Mouse (Mus musculus) lung, postnatal 0 days (tissue): ENCODE results near the gene Nkg7. TPM values are rescaled to one million over a fixed set of nuclear protein-coding genes. Genes with fewer than 3 reads are reported as not detected.

Source experiments
- ATAC-seq: fragments of 200-750 bp; cut with Nextera tagmentation; 2 replicates; pipeline ENCODE4 v1.8.0; 2017; ENCODE audit warnings: moderate library complexity
- DNase-seq: peaks from one replicate; pipeline ENCODE4 v3.0.0-alpha.2; 2016; ENCODE audit warnings: low spot score
- H3K27ac ChIP-seq: fragments of 300-500 bp; sonication (generic); 2 replicates; pipeline ENCODE4 v1.5.1; 2014; ENCODE audit warnings: antibody characterized with exemption, mild to moderate bottlenecking, low read length, mixed read lengths
- H3K27me3 ChIP-seq: fragments of 300-500 bp; sonication (generic); replicated peaks from 2 replicates; pipeline ENCODE4 v1.6.1; 2014; ENCODE audit warnings: low read length, mixed read lengths; ENCODE audit not compliant: insufficient read depth
- H3K36me3 ChIP-seq: fragments of 300-500 bp; sonication (generic); 2 replicates; pipeline ENCODE4 v1.6.1; 2014; ENCODE audit warnings: low read length, mixed read lengths; ENCODE audit not compliant: insufficient read depth
- H3K4me1 ChIP-seq: fragments of 300-500 bp; sonication (generic); 2 replicates; pipeline ENCODE4 v1.6.1; 2014; ENCODE audit warnings: antibody characterized with exemption, low read depth, low read length, mixed read lengths; ENCODE audit not compliant: insufficient read depth
- H3K4me2 ChIP-seq: fragments of 300-500 bp; sonication (generic); replicated peaks from 2 replicates; pipeline ENCODE4 v1.6.1; 2014; ENCODE audit warnings: low read depth, mild to moderate bottlenecking, low read length, moderate library complexity, mixed read lengths
- H3K4me3 ChIP-seq: fragments of 300-500 bp; sonication (generic); 2 replicates; pipeline ENCODE4 v1.5.1; 2014; ENCODE audit warnings: low read depth, low read length
- H3K9ac ChIP-seq: fragments of 300-500 bp; sonication (generic); replicated peaks from 2 replicates; pipeline ENCODE4 v1.6.1; 2014; ENCODE audit warnings: low read depth, mild to moderate bottlenecking
- H3K9me3 ChIP-seq: fragments of 300-500 bp; sonication (generic); 2 replicates; pipeline ENCODE4 v1.6.1; 2016; ENCODE audit warnings: low read length, mixed read lengths
- CTCF ChIP-seq: IDR thresholded peaks from 2 replicates; pipeline ENCODE4 v1.5.1; 2016; ENCODE audit warnings: antibody characterized with exemption, mild to moderate bottlenecking
- EP300 ChIP-seq: IDR thresholded peaks from 2 replicates; pipeline ENCODE4 v1.6.1; 2016; ENCODE audit warnings: antibody characterized with exemption, mild to moderate bottlenecking, control low read depth
- WGBS: fragments of 180-500 bp; shearing (Covaris S2); extraction: QIAGEN DNeasy Blood & Tissue Kit; methylation state at CpG from one replicate; pipeline ENCODE4 v1.1.7; 2014; 5-methylcytosine and 5-hydroxymethylcytosine counted together
- polyA plus RNA-seq: library from polyadenylated mRNA; unstranded; fragments of >200 nt; fragmentation: Nextera tagmentation; extraction: Ambion mirVana; gene quantifications from 2 replicates; pipeline ENCODE4 v1.2.1, GENCODE M21; 2015

The Nkg7 gene
- polyA plus RNA-seq, 1 experiment from 2014 or later, result 2.6 TPM

- Histone ChIP-seq H3K4me2 (no peak overlapping the region), H3K27me3 (no peaks in the 10 kb centered on the region), H3K36me3 (no peaks in the 10 kb centered on the region), H3K4me1 (no peaks in the 10 kb centered on the region), H3K9me3 (no peaks in the 10 kb centered on the region), H3K4me3 (no peak overlapping the region), H3K9ac (no peak overlapping the region), H3K27ac (no peak overlapping the region)
- WGBS, result 49% methylated on average over 4 of the region's 4 CpGs
- TF ChIP-seq EP300, result no peak
- no peak for TF ChIP-seq CTCF
- DNase-seq (no peak), ATAC-seq (no peak)
Observed at GRCm38 (mm10) chr7:43429500-43429899, 7.4 kb upstream of the Nkg7 start.

DNA sequence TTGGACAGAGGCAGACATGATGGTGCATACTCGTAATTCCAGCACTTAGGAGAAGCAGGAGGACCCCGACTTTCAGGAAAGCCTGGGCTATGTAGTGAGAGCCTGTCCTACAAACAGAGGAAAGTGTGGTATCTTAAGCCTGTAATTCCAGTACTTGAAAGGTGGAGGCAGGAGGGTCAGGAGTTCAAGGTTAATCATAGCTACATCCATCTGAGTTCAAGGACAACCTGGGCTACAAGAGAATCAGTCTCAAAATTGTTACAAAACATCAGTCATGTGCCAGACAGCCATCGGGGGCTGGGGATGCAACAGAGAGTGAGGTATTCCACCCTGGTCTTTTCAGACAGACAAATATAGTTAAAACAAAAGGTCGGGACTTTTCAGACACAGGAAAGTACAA lies 4.0 kb upstream of the Nkg7 start:
- Histone ChIP-seq H3K4me3 (no peak overlapping the region), H3K4me1 (no peaks in the 10 kb centered on the region), H3K27me3 (no peaks in the 10 kb centered on the region), H3K9me3 (no peaks in the 10 kb centered on the region), H3K27ac (no peak overlapping the region), H3K9ac (no peak overlapping the region), H3K4me2 (no peak overlapping the region), H3K36me3 (no peaks in the 10 kb centered on the region)
- no peak for ATAC-seq
- 69% methylated on average over 4 of the region's 4 CpGs for WGBS
- TF ChIP-seq CTCF (no peak), EP300 (no peak)
- DNase-seq, result no peak

DNA sequence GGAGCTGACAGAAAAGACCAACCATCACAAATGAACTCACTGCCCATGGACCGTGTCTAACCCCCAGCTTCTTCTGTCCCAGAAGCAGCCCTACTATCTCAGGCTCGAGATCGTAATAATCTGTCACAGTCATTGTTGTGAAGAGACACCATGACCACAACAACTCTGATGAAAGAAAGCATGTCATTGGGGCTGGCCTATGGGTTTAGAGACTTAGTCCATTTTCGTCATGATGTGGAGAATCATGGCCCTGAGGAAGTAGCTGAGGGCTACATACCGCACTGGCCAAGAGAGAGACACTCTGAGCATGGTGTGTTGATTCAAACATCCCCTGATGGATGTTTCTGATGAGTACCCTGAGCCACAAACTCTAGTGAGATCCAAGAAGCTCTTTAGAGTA lies 2.2 kb upstream of the Nkg7 start:
- DNase-seq, result no peak
- Histone ChIP-seq H3K27me3 (no peaks in the 10 kb centered on the region), H3K36me3 (no peaks in the 10 kb centered on the region), H3K4me1 (no peaks in the 10 kb centered on the region), H3K9ac (no peak overlapping the region), H3K9me3 (no peaks in the 10 kb centered on the region), H3K27ac (no peak overlapping the region), H3K4me3 (no peak overlapping the region), H3K4me2 (no peak overlapping the region)
- WGBS, result 81% methylated on average over 5 of the region's 5 CpGs
- TF ChIP-seq CTCF (no peak), EP300 (no peak)
- ATAC-seq, result no peak

GRCm38 (mm10) chr7:43438611-43439010 lies 1.7 kb downstream of the Nkg7 start:
- ATAC-seq, result no peak
- no peak for TF ChIP-seq CTCF
- TF ChIP-seq EP300, result no peak

GRCm38 (mm10) chr7:43440482-43440881 lies 3.6 kb downstream of the Nkg7 start, which contains the start of gene Cldnd2:
Gene Cldnd2 (plus strand): TSS chr7:43440782.
- TF ChIP-seq CTCF (no peak), EP300 (no peak)
- ATAC-seq (no peak), DNase-seq (no peak)
- H3K4me1 ChIP-seq, result peaks cover 13% of the 10 kb centered on the region; the same call in 1 of the 2 replicates
- H3K27me3 ChIP-seq, result no peaks in the 10 kb centered on the region
- H3K4me2 ChIP-seq, result no peak within 1 kb of the TSS
- H3K36me3 ChIP-seq, result no peaks in the 10 kb centered on the region
- 71% methylated on average over 6 of the region's 6 CpGs for WGBS
- H3K9me3 ChIP-seq, result no peaks in the 10 kb centered on the region
- no peak within 1 kb of the TSS for H3K9ac ChIP-seq
- H3K27ac ChIP-seq, result no peak within 1 kb of the TSS
- no peak within 1 kb of the TSS for H3K4me3 ChIP-seq

More at GRCm38 (mm10) chr7:43438611-43439010, 1.7 kb downstream of the Nkg7 start:
- Histone ChIP-seq H3K4me1 (peaks cover 7% of the 10 kb centered on the region; the same call in 1 of the 2 replicates), H3K9me3 (no peaks in the 10 kb centered on the region), H3K27me3 (no peaks in the 10 kb centered on the region), H3K4me2 (no peak overlapping the region), H3K4me3 (no peak overlapping the region), H3K9ac (no peak overlapping the region), H3K36me3 (no peaks in the 10 kb centered on the region), H3K27ac (no peak overlapping the region)
- 58% methylated on average over 4 of the region's 4 CpGs for WGBS
- no peak for DNase-seq

DNA sequence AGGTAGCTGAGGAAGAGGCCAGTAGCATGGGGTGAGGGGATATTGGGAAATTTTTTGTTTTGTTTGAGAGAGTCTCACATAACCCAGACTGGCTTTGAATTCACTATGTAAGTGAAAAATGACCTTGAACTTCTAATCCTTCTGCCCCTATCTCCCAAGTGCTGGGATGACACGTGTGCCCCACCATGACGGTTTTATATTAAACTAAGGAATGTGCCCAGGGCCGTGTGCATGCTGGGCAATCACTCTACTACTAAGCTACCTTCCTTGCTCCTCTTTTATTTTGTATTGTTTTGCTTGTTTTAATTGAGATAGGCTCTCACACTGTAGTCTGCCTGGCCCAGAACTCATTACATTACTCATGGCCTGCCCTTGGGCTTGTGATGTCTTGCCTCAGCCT lies 4.2 kb downstream of the Nkg7 start:
- WGBS, result 70% methylated on average over 3 of the region's 3 CpGs
- H3K9ac ChIP-seq, result no peak overlapping the region
- H3K4me1 ChIP-seq, result peaks cover 13% of the 10 kb centered on the region; the same call in 1 of the 2 replicates
- no peaks in the 10 kb centered on the region for H3K9me3 ChIP-seq
- no peaks in the 10 kb centered on the region for H3K27me3 ChIP-seq
- H3K4me3 ChIP-seq, result no peak overlapping the region
- H3K4me2 ChIP-seq, result no peak overlapping the region
- H3K27ac ChIP-seq, result no peak overlapping the region
- TF ChIP-seq EP300, result no peak
- DNase-seq (no peak), ATAC-seq (no peak)
- no peaks in the 10 kb centered on the region for H3K36me3 ChIP-seq

DNA sequence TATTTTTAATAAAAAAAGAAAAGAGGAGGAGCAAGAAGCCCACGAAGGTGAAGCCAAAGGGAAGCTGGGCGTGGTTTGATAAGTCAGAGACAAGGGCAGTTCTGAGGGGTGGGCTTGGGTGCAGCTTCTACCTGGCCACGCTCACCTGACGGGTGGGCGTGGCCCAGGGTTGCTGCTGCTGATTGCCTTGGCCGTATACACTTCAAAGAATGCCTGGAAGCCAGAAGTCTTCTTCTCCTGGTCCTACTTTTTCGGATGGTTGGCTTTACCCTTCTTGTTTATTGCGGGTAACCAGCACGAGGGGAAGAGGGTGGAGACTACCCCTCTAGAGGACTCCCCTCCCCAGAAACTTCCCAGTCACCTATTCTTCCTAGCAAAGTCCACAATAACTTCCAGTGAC lies 5.8 kb downstream of the Nkg7 start:
- DNase-seq (no peak), ATAC-seq (no peak)
- Histone ChIP-seq H3K4me2 (peak overlapping the region; percentile 89), H3K4me3 (peak overlapping the region; percentile 55), H3K36me3 (no peaks in the 10 kb centered on the region), H3K9me3 (no peaks in the 10 kb centered on the region), H3K9ac (peak overlapping the region; percentile 55), H3K27ac (peak overlapping the region; percentile 99), H3K27me3 (no peaks in the 10 kb centered on the region), H3K4me1 (peaks cover 13% of the 10 kb centered on the region; the same call in 1 of the 2 replicates)
- TF ChIP-seq EP300 (no peak), CTCF (no peak)
- 11% methylated on average over 9 of the region's 9 CpGs for WGBS
